Mouse (Mus musculus): ENCODE measurements around the gene Ccdc9b. TPM values are rescaled to one million over a fixed set of nuclear protein-coding genes. Genes with fewer than 3 reads are reported as not detected.

The Ccdc9b gene
- polyA plus RNA-seq, 1 experiment from 2014 or later, result 0.95 TPM

GRCm38 (mm10) chr2:118774536-118774935, 12.1 kb upstream of the Ccdc9b start:
- no peak overlapping the region for H3K9ac ChIP-seq (ENCODE audit: low read depth, low read length)
- no peak for TF ChIP-seq CTCF (IDR thresholded peaks at IDR 0.05; ENCODE audit: low read depth)
- WGBS, result 85% methylated on average over 2 of the region's 2 CpGs
- no peak overlapping the region for H3K4me2 ChIP-seq (ENCODE audit: low read length)
- H3K27ac ChIP-seq, result no peak overlapping the region
- H3K4me1 ChIP-seq (replicated peaks; ENCODE audit: insufficient read depth, low read length), result no peaks in the 10 kb centered on the region
- no peaks in the 10 kb centered on the region for H3K9me3 ChIP-seq (replicated peaks; ENCODE audit: low read length)
- no peaks in the 10 kb centered on the region for H3K27me3 ChIP-seq (ENCODE audit: insufficient read depth, low read length)
- DNase-seq (ENCODE audit: low spot score), result no peak
- no peaks in the 10 kb centered on the region for H3K36me3 ChIP-seq (ENCODE audit: insufficient read depth, low read length)
- ATAC-seq (replicated peaks; ENCODE audit: low FRiP score, low read depth), result no peak
- no peak overlapping the region for H3K4me3 ChIP-seq (replicated peaks; ENCODE audit: low read depth, low read length)

GRCm38 (mm10) chr2:118772158-118772874, 9.9 kb upstream of the Ccdc9b start, which contains the start of gene Phgr1:
Phgr1 (plus strand) TSS chr2:118772769.
- H3K27me3 ChIP-seq (ENCODE audit: insufficient read depth, low read length), result no peaks in the 10 kb centered on the region
- no peak for ATAC-seq (replicated peaks; ENCODE audit: low FRiP score, low read depth)
- 62% methylated on average over 6 of the region's 6 CpGs for WGBS

GRCm38 (mm10) chr2:118766041-118767033, 3.9 kb upstream of the Ccdc9b start:
- ATAC-seq (replicated peaks; ENCODE audit: low FRiP score, low read depth), result no peak
- 73% methylated on average over 10 of the region's 10 CpGs for WGBS
- no peak for DNase-seq (ENCODE audit: low spot score)

More at GRCm38 (mm10) chr2:118772158-118772874, 9.9 kb upstream of the Ccdc9b start, which contains the start of gene Phgr1:
- no peak for TF ChIP-seq CTCF (IDR thresholded peaks at IDR 0.05; ENCODE audit: low read depth)
- H3K9me3 ChIP-seq (replicated peaks; ENCODE audit: low read length), result no peaks in the 10 kb centered on the region
- H3K36me3 ChIP-seq (ENCODE audit: insufficient read depth, low read length), result no peaks in the 10 kb centered on the region
- H3K4me2 ChIP-seq (ENCODE audit: low read length), result no peak within 1 kb of the TSS
- H3K27ac ChIP-seq, result no peak within 1 kb of the TSS
- no peak within 1 kb of the TSS for H3K4me3 ChIP-seq (replicated peaks; ENCODE audit: low read depth, low read length)
- no peak for DNase-seq (ENCODE audit: low spot score)
- H3K4me1 ChIP-seq (replicated peaks; ENCODE audit: insufficient read depth, low read length), result no peaks in the 10 kb centered on the region
- no peak within 1 kb of the TSS for H3K9ac ChIP-seq (ENCODE audit: low read depth, low read length)

GRCm38 (mm10) chr2:118764875-118765274, 2.4 kb upstream of the Ccdc9b start:
- Histone ChIP-seq H3K9me3 (replicated peaks; ENCODE audit: low read length) (no peaks in the 10 kb centered on the region), H3K9ac (ENCODE audit: low read depth, low read length) (no peak overlapping the region), H3K4me1 (replicated peaks; ENCODE audit: insufficient read depth, low read length) (peaks cover 23% of the 10 kb centered on the region), H3K4me3 (replicated peaks; ENCODE audit: low read depth, low read length) (no peak overlapping the region), H3K27me3 (ENCODE audit: insufficient read depth, low read length) (no peaks in the 10 kb centered on the region), H3K36me3 (ENCODE audit: insufficient read depth, low read length) (no peaks in the 10 kb centered on the region), H3K4me2 (ENCODE audit: low read length) (no peak overlapping the region), H3K27ac (no peak overlapping the region)
- DNase-seq (ENCODE audit: low spot score) (no peak), ATAC-seq (replicated peaks; ENCODE audit: low FRiP score, low read depth) (no peak)
- WGBS, result 68% methylated on average over 5 of the region's 5 CpGs
- no peak for TF ChIP-seq CTCF (IDR thresholded peaks at IDR 0.05; ENCODE audit: low read depth)

More at GRCm38 (mm10) chr2:118766041-118767033, 3.9 kb upstream of the Ccdc9b start:
- peak; percentile 9; the same call in 1 of the 2 replicates for TF ChIP-seq CTCF (IDR thresholded peaks at IDR 0.05; ENCODE audit: low read depth)
- peaks cover 20% of the 10 kb centered on the region for H3K4me1 ChIP-seq (replicated peaks; ENCODE audit: insufficient read depth, low read length)
- H3K4me3 ChIP-seq (replicated peaks; ENCODE audit: low read depth, low read length), result no peak overlapping the region
- no peaks in the 10 kb centered on the region for H3K27me3 ChIP-seq (ENCODE audit: insufficient read depth, low read length)
- H3K9ac ChIP-seq (ENCODE audit: low read depth, low read length), result no peak overlapping the region
- H3K27ac ChIP-seq, result no peak overlapping the region
- no peaks in the 10 kb centered on the region for H3K9me3 ChIP-seq (replicated peaks; ENCODE audit: low read length)
- H3K36me3 ChIP-seq (ENCODE audit: insufficient read depth, low read length), result no peaks in the 10 kb centered on the region
- H3K4me2 ChIP-seq (ENCODE audit: low read length), result no peak overlapping the region

GRCm38 (mm10) chr2:118764094-118764831, 1.8 kb upstream of the Ccdc9b start:
- WGBS, result 24% methylated on average over 11 of the region's 11 CpGs
- no peaks in the 10 kb centered on the region for H3K9me3 ChIP-seq (replicated peaks; ENCODE audit: low read length)
- H3K9ac ChIP-seq (ENCODE audit: low read depth, low read length), result no peak overlapping the region
- no peak overlapping the region for H3K4me3 ChIP-seq (replicated peaks; ENCODE audit: low read depth, low read length)
- no peaks in the 10 kb centered on the region for H3K36me3 ChIP-seq (ENCODE audit: insufficient read depth, low read length)
- 0 out of 2 replicates have a peak, but pooled peaks cover under 1% of the 10 kb centered on the region for H3K27me3 ChIP-seq (ENCODE audit: insufficient read depth, low read length)
- peak; percentile 76 for TF ChIP-seq CTCF (IDR thresholded peaks at IDR 0.05; ENCODE audit: low read depth)
- peaks cover 23% of the 10 kb centered on the region for H3K4me1 ChIP-seq (replicated peaks; ENCODE audit: insufficient read depth, low read length)
- no peak overlapping the region for H3K4me2 ChIP-seq (ENCODE audit: low read length)
- no peak overlapping the region for H3K27ac ChIP-seq
- 0 out of 2 replicates have a peak, but pooled peaks have one; percentile 11 for ATAC-seq (replicated peaks; ENCODE audit: low FRiP score, low read depth)
- DNase-seq (ENCODE audit: low spot score), result peak; percentile 75

All from kidney, postnatal 0 days (tissue).